Mouse (Mus musculus) bone marrow, adult 2 months (tissue): ENCODE measurements around the gene Kif3b. TPM values are rescaled to one million over a fixed set of nuclear protein-coding genes. Genes with fewer than 3 reads are reported as not detected.

Experiments
- H3K27ac ChIP-seq: fragments of 200-500 bp; 2 replicates; pipeline ENCODE4 v1.5.1; 2012; ENCODE audit warnings: low read depth, mild to moderate bottlenecking, control low read depth, inconsistent platforms, low read length; ENCODE audit not compliant: control insufficient read depth, poor library complexity, insufficient read depth
- H3K4me1 ChIP-seq: fragments of 200-500 bp; 2 replicates; pipeline ENCODE4 v1.6.1; 2011; ENCODE audit warnings: low read length; ENCODE audit not compliant: control insufficient read depth, insufficient read depth
- H3K4me3 ChIP-seq: fragments of 200-500 bp; replicated peaks from 2 replicates; pipeline ENCODE3; 2011; ENCODE audit warnings: mild to moderate bottlenecking, low read depth, low read length, control low read depth; ENCODE audit not compliant: control insufficient read depth
- CTCF ChIP-seq: fragments of 200-500 bp; IDR thresholded peaks from 2 replicates; pipeline ENCODE4 v1.5.1; 2011; ENCODE audit warnings: low read length, control low read depth; ENCODE audit not compliant: control insufficient read depth, insufficient read depth
- POLR2A ChIP-seq: fragments of 200-500 bp; IDR thresholded peaks from 2 replicates; pipeline ENCODE4 v1.6.1; 2011; ENCODE audit warnings: low read depth, mild to moderate bottlenecking, control low read depth, low read length, borderline replicate concordance; ENCODE audit not compliant: control insufficient read depth
- WGBS: fragments of 180-500 bp; shearing (Covaris S2); methylation state at CpG from one replicate; pipeline ENCODE4 v1.1.7; 2018; 5-methylcytosine and 5-hydroxymethylcytosine counted together
- polyA plus RNA-seq: library from polyadenylated mRNA; stranded (reverse); fragments of >200 nt; gene quantifications from 2 replicates; pipeline ENCODE4 v1.2.4, GENCODE M21; 2011; ENCODE audit warnings: low replicate concordance; ENCODE audit not compliant: missing spikeins, insufficient read depth, insufficient read length

Kif3b gene
- polyA plus RNA-seq, 1 experiment: 10.9 TPM

DNA sequence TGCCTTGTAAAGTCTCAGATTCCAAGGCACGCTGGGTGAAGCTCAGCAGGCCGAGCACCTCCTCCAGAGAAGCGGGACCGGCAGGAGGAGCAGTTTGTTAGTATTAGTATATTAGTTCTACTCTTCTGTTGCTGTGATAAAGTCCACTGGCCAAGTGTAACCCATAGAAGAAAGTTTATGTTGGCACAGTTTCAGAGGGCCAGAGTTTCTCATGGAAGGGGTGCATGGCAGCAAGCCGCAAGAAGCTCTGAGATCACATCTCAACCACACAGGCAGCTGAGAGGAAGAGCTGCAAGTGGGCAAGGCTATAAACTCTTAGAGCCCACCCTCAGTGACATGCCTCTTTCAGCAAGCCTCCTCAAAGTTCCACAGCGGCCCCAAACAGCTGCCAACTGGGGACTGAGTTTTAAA lies 42.6 kb downstream of the Kif3b start:
- Histone ChIP-seq H3K4me3 (no peak overlapping the region), H3K4me1 (peaks cover 4% of the 10 kb centered on the region), H3K27ac (no peak overlapping the region)
- WGBS: 70% methylated on average over 6 of the region's 6 CpGs
- TF ChIP-seq CTCF (no peak), POLR2A (no peak)

DNA sequence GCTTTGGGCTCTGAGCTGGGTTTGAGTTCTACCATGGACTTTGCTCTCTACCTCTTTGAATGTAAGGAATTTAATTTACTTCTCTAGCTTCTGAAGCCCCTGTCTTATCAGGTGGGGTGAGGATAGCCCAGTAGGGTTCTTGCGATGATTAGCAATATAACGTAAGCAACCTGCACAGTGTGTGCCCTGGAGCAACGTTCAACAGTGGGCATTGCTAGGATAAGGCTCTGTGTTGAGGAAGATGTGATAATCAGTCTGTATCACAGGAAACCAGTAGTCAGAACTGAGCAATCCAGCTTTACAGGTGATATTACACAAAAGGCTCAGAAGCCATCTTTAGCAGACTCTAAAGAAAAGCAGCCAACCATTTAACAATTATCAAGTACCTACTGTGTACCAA lies 43.1 kb downstream of the Kif3b start:
- Histone ChIP-seq H3K4me3 (no peak overlapping the region), H3K4me1 (peaks cover 4% of the 10 kb centered on the region), H3K27ac (no peak overlapping the region)
- no peak for TF ChIP-seq CTCF
- no peak for TF ChIP-seq POLR2A
- WGBS: 47% methylated on average over 3 of the region's 3 CpGs

DNA sequence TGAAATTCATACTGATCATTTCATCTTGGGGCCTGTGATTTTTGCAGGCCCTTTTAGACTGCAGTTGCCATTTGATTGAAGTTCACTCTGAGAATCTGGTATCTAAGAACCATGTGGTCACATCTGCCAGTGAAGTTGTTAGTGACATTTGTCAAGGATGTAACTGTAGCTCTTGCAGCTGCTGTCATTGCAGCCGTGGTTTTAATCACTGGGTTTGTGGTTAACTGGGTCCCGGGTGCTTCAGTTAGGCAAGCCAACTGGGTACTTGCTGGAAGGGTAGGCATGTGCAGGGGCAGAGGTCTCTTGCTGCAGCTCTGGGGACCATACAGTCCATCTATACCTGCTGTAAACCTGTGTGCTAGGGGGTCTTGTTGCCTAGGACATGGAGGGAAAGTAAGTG lies 44.9 kb downstream of the Kif3b start:
- Histone ChIP-seq H3K4me3 (no peak overlapping the region), H3K4me1 (peaks cover 4% of the 10 kb centered on the region), H3K27ac (no peak overlapping the region)
- WGBS: 1% methylated on average over 2 of the region's 2 CpGs
- TF ChIP-seq CTCF (no peak), POLR2A (no peak)

DNA sequence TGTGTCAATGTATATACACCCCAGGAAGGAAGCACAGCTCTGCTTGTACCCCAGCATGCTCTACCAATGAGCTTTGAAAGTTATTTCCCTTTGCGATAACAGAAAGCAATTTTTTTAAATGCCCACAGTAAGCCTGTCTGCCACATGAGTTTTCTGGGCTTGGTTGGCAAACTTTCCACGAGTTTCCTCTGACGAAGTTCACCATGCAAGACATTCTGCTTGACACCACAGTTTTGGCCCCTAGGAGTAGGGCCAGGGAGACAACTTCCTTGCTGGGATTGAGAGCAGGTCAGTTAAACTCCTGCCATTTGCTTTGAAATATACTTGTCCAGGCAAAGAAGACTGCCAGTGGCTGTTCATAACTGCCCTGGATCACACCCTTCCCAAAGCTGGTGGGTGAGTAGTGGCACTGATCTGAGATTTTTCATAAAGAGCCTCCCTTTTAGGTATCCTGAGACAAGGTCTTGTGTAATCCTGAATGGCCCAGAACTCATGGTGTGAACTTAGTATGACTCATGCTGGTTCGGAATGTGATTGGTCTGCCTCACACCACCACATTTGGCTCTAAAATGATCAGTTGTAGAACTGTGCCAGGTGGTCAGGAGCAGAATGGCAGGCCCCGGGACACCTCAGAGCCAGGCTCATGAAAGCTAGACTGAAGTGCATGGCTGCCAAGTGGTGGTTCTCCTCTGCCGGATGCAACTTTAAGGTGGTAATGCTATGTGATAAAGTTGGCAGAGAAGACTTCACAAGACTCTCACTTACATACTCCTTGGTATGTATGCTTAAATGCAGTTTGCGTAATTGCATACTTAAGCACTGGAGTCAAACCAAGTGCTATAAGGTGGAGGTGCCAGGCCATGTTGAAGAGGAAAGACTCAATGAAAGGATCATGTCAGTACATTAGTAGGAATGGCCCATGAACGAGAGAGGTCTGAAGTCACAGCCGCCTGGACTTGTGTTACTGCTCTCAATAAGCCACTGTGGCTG lies 47.4 kb downstream of the Kif3b start:
- Histone ChIP-seq H3K4me3 (no peak overlapping the region), H3K4me1 (peaks cover 2% of the 10 kb centered on the region; the same call in 1 of the 2 replicates), H3K27ac (no peak overlapping the region)
- TF ChIP-seq CTCF (no peak), POLR2A (no peak)
- WGBS: 60% methylated on average over 9 of the region's 9 CpGs

DNA sequence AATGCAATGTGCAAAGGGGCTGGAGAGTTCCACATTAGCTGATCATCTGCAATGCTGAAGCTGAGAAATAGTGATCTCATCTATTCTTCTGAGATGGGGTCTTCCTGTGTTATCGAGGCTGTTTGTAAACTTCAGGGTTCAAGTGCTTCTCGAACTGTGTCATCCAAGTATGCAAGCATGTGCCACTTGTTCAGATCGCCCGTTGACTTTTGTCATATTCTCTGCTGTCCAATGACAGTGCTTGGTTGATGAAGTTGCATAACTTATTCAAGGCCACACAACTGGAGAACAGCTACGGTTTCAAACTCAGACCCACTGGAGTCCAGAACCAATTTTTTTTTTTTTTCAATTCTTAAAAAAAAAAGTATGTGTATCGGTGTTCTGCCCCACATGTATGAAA lies 51.0 kb downstream of the Kif3b start:
- no peak overlapping the region for H3K4me3 ChIP-seq
- no peaks in the 10 kb centered on the region; the same call in 1 of the 2 replicates for H3K4me1 ChIP-seq
- TF ChIP-seq POLR2A (no peak), CTCF (no peak)
- no peak overlapping the region for H3K27ac ChIP-seq
- 72% methylated on average over 6 of the region's 6 CpGs for WGBS

DNA sequence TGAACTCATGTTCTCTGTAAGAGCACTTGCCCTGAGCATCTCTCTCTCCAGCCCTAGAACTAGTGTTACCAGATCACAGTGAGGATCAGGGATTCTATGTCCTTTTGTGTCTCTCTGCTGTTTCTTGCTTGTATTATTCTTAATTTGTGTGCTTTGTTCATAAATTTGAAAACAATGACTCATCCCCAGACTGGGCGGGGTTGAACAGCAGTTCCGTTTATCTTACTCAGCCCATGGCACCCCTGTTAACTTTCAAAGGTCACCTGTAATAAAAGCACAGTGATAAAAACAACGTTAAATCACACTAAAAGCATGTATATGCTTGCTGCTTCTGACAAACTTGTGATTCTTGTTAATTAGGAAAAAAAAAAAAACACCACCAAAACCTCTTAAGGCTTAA lies 51.4 kb downstream of the Kif3b start:
- H3K4me1 ChIP-seq: no peaks in the 10 kb centered on the region; the same call in 1 of the 2 replicates
- 43% methylated on average over 3 of the region's 3 CpGs for WGBS
- TF ChIP-seq POLR2A (no peak), CTCF (no peak)
- H3K27ac ChIP-seq: no peak overlapping the region
- H3K4me3 ChIP-seq: no peak overlapping the region

DNA sequence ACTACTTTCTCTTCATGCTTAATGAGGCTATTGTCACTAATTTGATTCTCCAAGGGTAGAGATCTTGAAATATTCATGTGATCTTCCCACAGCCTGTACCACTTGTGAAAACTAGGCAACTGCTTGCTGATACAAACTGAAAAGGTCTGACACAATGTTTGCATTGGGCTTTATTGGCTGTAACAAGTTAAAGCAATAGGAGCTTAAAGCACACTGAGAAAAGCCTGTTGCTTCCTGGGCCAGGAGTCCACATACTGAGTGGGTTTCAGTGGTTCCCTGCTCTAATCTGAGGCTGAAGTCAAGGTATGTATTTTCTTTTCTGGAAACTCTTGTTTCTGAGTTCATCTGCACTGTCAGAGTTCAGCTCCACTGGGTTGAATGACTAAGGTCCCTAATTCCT lies 52.0 kb downstream of the Kif3b start:
- H3K4me3 ChIP-seq: no peak overlapping the region
- H3K27ac ChIP-seq: no peak overlapping the region
- no peaks in the 10 kb centered on the region; the same call in 1 of the 2 replicates for H3K4me1 ChIP-seq
- no peak for TF ChIP-seq CTCF
- TF ChIP-seq POLR2A: no peak

DNA sequence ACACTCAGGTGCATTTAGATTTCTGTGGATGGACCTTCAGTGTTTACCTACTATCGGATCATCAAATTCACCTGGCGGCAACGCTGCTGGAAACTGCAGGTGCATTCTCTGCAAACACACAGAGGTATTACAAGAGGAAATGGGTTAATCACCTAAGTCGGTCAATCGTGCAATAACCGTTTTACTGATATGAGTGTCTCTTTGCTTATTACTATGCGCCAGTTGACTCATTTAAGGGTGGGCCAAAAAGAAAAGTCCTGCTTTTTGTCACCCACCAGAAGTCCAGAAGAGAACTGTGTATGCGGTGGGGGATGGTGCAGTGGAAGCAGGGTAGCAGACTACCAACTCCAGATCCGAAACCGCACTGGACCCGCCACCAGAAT lies 53.8 kb downstream of the Kif3b start:
- 2% methylated on average over 11 of the region's 11 CpGs for WGBS
- H3K27ac ChIP-seq: peak overlapping the region; percentile 86
- no peaks in the 10 kb centered on the region; the same call in 1 of the 2 replicates for H3K4me1 ChIP-seq
- TF ChIP-seq CTCF (no peak), POLR2A (no peak)
- H3K4me3 ChIP-seq: peak overlapping the region; percentile 100
